Mouse (Mus musculus): ENCODE measurements at regions not wholly inside any gene's neighbourhood (a gene's known extent, or its start where the extent isn't known, plus 50 kb on each side); places are given as distances from the start of the nearest gene placed in this dataset.

- DNase-seq (ENCODE audit: low read depth, low spot score), result no peak
- Histone ChIP-seq H3K9ac (ENCODE audit: control insufficient read depth, low read depth, low read length, poor library complexity, severe bottlenecking) (no peak overlapping the region), H3K27me3 (ENCODE audit: control insufficient read depth in 1 of 2, insufficient read depth in 2 of 2, low read length in 2 of 2) (peaks cover 0 to 2% of the 10 kb centered on the region in 2 experiments; a peak in 2 of 4 replicates), H3K27ac (ENCODE audit: control insufficient read depth, low read depth, low read length) (no peak overlapping the region), H3K79me2 (ENCODE audit: control insufficient read depth, insufficient read depth, low read length, poor library complexity) (no peaks in the 10 kb centered on the region), H3K4me3 (ENCODE audit: control insufficient read depth in 1 of 2, insufficient read depth in 1 of 2, low read depth in 2 of 2, low read length in 2 of 2) (no peak overlapping the region), H3K36me3 (ENCODE audit: control insufficient read depth in 1 of 2, insufficient read depth in 2 of 2, low read length in 2 of 2) (no peaks in the 10 kb centered on the region), H3K4me1 (ENCODE audit: control insufficient read depth in 1 of 2, insufficient read depth in 2 of 2, low read length in 2 of 2) (no peaks in the 10 kb centered on the region), H3K9me3 (replicated peaks; ENCODE audit: insufficient read depth, low read length) (no peaks in the 10 kb centered on the region)
- TF ChIP-seq NRF1 (IDR thresholded peaks at IDR 0.05; ENCODE audit: insufficient read depth, low read depth, low read length, poor library complexity, severe bottlenecking), result no peak
- TF ChIP-seq USF2 (IDR thresholded peaks at IDR 0.05; ENCODE audit: borderline replicate concordance in 1 of 2, insufficient read depth in 1 of 2, low read depth in 1 of 2, low read length in 2 of 2), result no peak
- no peak for TF ChIP-seq ZMIZ1 (IDR thresholded peaks at IDR 0.05; ENCODE audit: low read depth, low read length)
- no peak for TF ChIP-seq GATA1 (IDR thresholded peaks at IDR 0.05; ENCODE audit: low read depth, low read length)
- no peak for TF ChIP-seq SIN3A (IDR thresholded peaks at IDR 0.05; ENCODE audit: low read length)
- TF ChIP-seq TBP (IDR thresholded peaks at IDR 0.05; ENCODE audit: low read depth, low read length), result no peak
- no peak for TF ChIP-seq UBTF (IDR thresholded peaks at IDR 0.05; ENCODE audit: borderline replicate concordance, insufficient read depth, low read depth, low read length)
- TF ChIP-seq MAZ (IDR thresholded peaks at IDR 0.05; ENCODE audit: low read depth, low read length), result no peak
- TF ChIP-seq POLR2A (IDR thresholded peaks at IDR 0.05; ENCODE audit: control insufficient read depth in 1 of 2, insufficient read depth in 1 of 2, low read depth in 1 of 2, low read length in 2 of 2, poor library complexity in 1 of 2), result no peak
- no peak for TF ChIP-seq MAX (IDR thresholded peaks at IDR 0.05; ENCODE audit: low read length)
- no peak for TF ChIP-seq RAD21 (IDR thresholded peaks at IDR 0.05; ENCODE audit: low read depth, low read length)
- TF ChIP-seq MAFK (IDR thresholded peaks at IDR 0.05; ENCODE audit: borderline replicate concordance, low read depth, low read length), result no peak
- no peak for TF ChIP-seq TCF12 (IDR thresholded peaks at IDR 0.05; ENCODE audit: low read depth, low read length)
- no peak for TF ChIP-seq E2F4 (IDR thresholded peaks at IDR 0.05; ENCODE audit: borderline replicate concordance, low read depth, low read length)
- no peak for TF ChIP-seq GABPA (IDR thresholded peaks at IDR 0.05; ENCODE audit: low read depth, low read length)
These were observed 172.7 kb downstream of the Snx10 start for GRCm38 (mm10) chr6:51696396-51696795.

- DNase-seq (ENCODE audit: low read depth, low spot score), result no peak
- no peak overlapping the region for H3K27ac ChIP-seq (ENCODE audit: control insufficient read depth, low read depth, low read length)
- no peaks in the 10 kb centered on the region for H3K36me3 ChIP-seq (ENCODE audit: control insufficient read depth in 1 of 2, insufficient read depth in 2 of 2, low read length in 2 of 2)
- H3K4me3 ChIP-seq (ENCODE audit: control insufficient read depth in 1 of 2, insufficient read depth in 1 of 2, low read depth in 2 of 2, low read length in 2 of 2), result no peak overlapping the region
- TF ChIP-seq BHLHE40 (IDR thresholded peaks at IDR 0.05; ENCODE audit: borderline replicate concordance, low read depth, low read length), result no peak
- no peak for TF ChIP-seq TCF12 (IDR thresholded peaks at IDR 0.05; ENCODE audit: low read depth, low read length)
- no peak for TF ChIP-seq GATA1 (IDR thresholded peaks at IDR 0.05; ENCODE audit: low read depth, low read length)
- TF ChIP-seq UBTF (IDR thresholded peaks at IDR 0.05; ENCODE audit: borderline replicate concordance, insufficient read depth, low read depth, low read length), result no peak
- no peak for TF ChIP-seq NRF1 (IDR thresholded peaks at IDR 0.05; ENCODE audit: insufficient read depth, low read depth, low read length, poor library complexity, severe bottlenecking)
- no peak for TF ChIP-seq SIN3A (IDR thresholded peaks at IDR 0.05; ENCODE audit: low read length)
- no peak for TF ChIP-seq ZC3H11A (IDR thresholded peaks at IDR 0.05; ENCODE audit: low read depth, low read length)
- TF ChIP-seq EP300 (IDR thresholded peaks at IDR 0.05; ENCODE audit: low read depth in 1 of 2, low read length in 2 of 2), result no peak
- TF ChIP-seq MAFK (IDR thresholded peaks at IDR 0.05; ENCODE audit: borderline replicate concordance, low read depth, low read length), result no peak
- no peak for TF ChIP-seq MYB (IDR thresholded peaks at IDR 0.05; ENCODE audit: low read depth, low read length)
- no peak for TF ChIP-seq JUND (IDR thresholded peaks at IDR 0.05; ENCODE audit: low read depth, low read length)
- TF ChIP-seq CHD2 (IDR thresholded peaks at IDR 0.05; ENCODE audit: low read length), result no peak
- TF ChIP-seq HCFC1 (IDR thresholded peaks at IDR 0.05; ENCODE audit: low read depth, low read length), result no peak
- no peaks in the 10 kb centered on the region for H3K4me1 ChIP-seq (ENCODE audit: control insufficient read depth in 1 of 2, insufficient read depth in 2 of 2, low read length in 2 of 2)
- H3K27me3 ChIP-seq (ENCODE audit: control insufficient read depth in 1 of 2, insufficient read depth in 2 of 2, low read length in 2 of 2), result peaks cover 0 to 2% of the 10 kb centered on the region in 2 experiments; a peak in 2 of 4 replicates
- no peak overlapping the region for H3K9ac ChIP-seq (ENCODE audit: control insufficient read depth, low read depth, low read length, poor library complexity, severe bottlenecking)
- H3K79me2 ChIP-seq (ENCODE audit: control insufficient read depth, insufficient read depth, low read length, poor library complexity), result no peaks in the 10 kb centered on the region
- H3K9me3 ChIP-seq (replicated peaks; ENCODE audit: insufficient read depth, low read length), result no peaks in the 10 kb centered on the region
These were observed 174.1 kb downstream of the Snx10 start for GRCm38 (mm10) chr6:51697754-51698153.
